Mouse (Mus musculus): Measurements from ENCODE around the gene Tex28. TPM values are rescaled to one million over a fixed set of nuclear protein-coding genes. Genes with fewer than 3 reads are reported as not detected.

Gene Tex28
- not detected in 2 replicates for polyA plus RNA-seq (2012; rRNA removed)

GRCm38 (mm10) chrX:74167738-74168137 is at the start of gene Tex28:
Tex28 (minus strand) TSS chrX:74167838.

GRCm38 (mm10) chrX:74176959-74177358 is 9.3 kb upstream of the Tex28 start, which contains the start of gene Tktl1:
Tktl1 (plus strand) TSS chrX:74177259.

GRCm38 (mm10) chrX:74135263-74135662 is 32.4 kb downstream of the Tex28 start, which contains the start of gene Mecp2:
Mecp2 (minus strand) TSS chrX:74135363.

DNA sequence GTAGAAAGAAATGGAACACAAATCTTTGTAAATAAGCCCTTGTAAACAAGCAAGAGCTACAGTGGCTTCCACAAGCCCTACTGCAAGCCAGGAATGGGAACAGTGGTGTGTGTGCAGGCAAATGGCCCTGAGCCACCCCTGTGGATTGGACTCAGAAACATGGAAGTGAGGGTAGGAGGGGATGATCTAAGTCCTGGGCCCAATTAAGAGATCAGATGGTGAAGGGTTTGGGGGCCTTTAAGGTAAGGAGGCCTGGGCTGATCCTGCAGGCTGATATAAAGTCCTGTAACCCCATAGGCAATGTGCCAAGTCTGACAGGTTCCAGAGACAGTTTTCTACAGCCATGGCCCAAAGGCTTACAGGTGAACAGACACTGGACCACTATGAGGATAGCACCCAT is 40.5 kb downstream of the Tex28 start, which contains the start of gene Opn1mw:
Gene Opn1mw (plus strand): TSS at position 301 of the 400 bp plus-strand sequence.

Other genes with a start within 250 kb of the Tex28 start
- 6.3 and 7.0 TPM in 2 replicates for gene Arhgap4, start 246.0 kb downstream of the Tex28 start, polyA plus RNA-seq (2012; rRNA removed)
- gene Naa10, start 245.9 kb downstream of the Tex28 start, polyA plus RNA-seq (2012; rRNA removed), result 84.7 and 88.1 TPM in 2 replicates
- 7.3 and 9.4 TPM in 2 replicates for gene Renbp, start 237.0 kb downstream of the Tex28 start, polyA plus RNA-seq (2012; rRNA removed)
- 39.8 and 40.1 TPM in 2 replicates for gene Hcfc1, start 201.5 kb downstream of the Tex28 start, polyA plus RNA-seq (2012; rRNA removed)
- 64.0 and 65.2 TPM in 2 replicates for gene Irak1, start 143.9 kb downstream of the Tex28 start, polyA plus RNA-seq (2012; rRNA removed)
- gene Opn1mw, start 40.4 kb downstream of the Tex28 start, polyA plus RNA-seq (2012; rRNA removed), result 0.06 TPM in 1 of 2 replicates, not detected in the other
- gene Mecp2, start 32.5 kb downstream of the Tex28 start, polyA plus RNA-seq (2012; rRNA removed), result 26.2 and 26.9 TPM in 2 replicates
- not detected in 2 replicates for gene Tktl1, start 9.4 kb upstream of the Tex28 start, polyA plus RNA-seq (2012; rRNA removed)
- gene Flna, start 82.0 kb upstream of the Tex28 start, polyA plus RNA-seq (2012; rRNA removed), result 492 and 527 TPM in 2 replicates
- gene Emd, start 86.8 kb upstream of the Tex28 start, polyA plus RNA-seq (2012; rRNA removed), result 66.2 and 73.5 TPM in 2 replicates
- gene Rpl10, start 103.0 kb upstream of the Tex28 start, polyA plus RNA-seq (2012; rRNA removed), result 1,738 and 1,782 TPM in 2 replicates
- gene Taz, start 114.1 kb upstream of the Tex28 start, polyA plus RNA-seq (2012; rRNA removed), result 90.8 and 91.9 TPM in 2 replicates
- gene Dnase1l1, start 114.5 kb upstream of the Tex28 start, polyA plus RNA-seq (2012; rRNA removed), result 5.3 and 5.5 TPM in 2 replicates
- gene Atp6ap1, start 129.3 kb upstream of the Tex28 start, polyA plus RNA-seq (2012; rRNA removed), result 420 and 430 TPM in 2 replicates
- gene Gdi1, start 137.2 kb upstream of the Tex28 start, polyA plus RNA-seq (2012; rRNA removed), result 1,224 and 1,398 TPM in 2 replicates
- 49.5 and 51.9 TPM in 2 replicates for gene Fam50a, start 145.2 kb upstream of the Tex28 start, polyA plus RNA-seq (2012; rRNA removed)
- gene Plxna3, start 161.2 kb upstream of the Tex28 start, polyA plus RNA-seq (2012; rRNA removed), result 250 and 260 TPM in 2 replicates
- gene Lage3, start 185.8 kb upstream of the Tex28 start, polyA plus RNA-seq (2012; rRNA removed), result 77.0 and 82.1 TPM in 2 replicates
- gene Ubl4a, start 205.4 kb upstream of the Tex28 start, polyA plus RNA-seq (2012; rRNA removed), result 61.5 and 64.5 TPM in 2 replicates
- gene Slc10a3, start 205.5 kb upstream of the Tex28 start, polyA plus RNA-seq (2012; rRNA removed), result 6.4 and 6.6 TPM in 2 replicates
- gene Fam3a, start 225.4 kb upstream of the Tex28 start, polyA plus RNA-seq (2012; rRNA removed), result 30.3 and 32.6 TPM in 2 replicates
- gene Ikbkg, start 225.5 kb upstream of the Tex28 start, polyA plus RNA-seq (2012; rRNA removed), result 15.4 and 16.3 TPM in 2 replicates